Mouse (Mus musculus) embryonic facial prominence, embryonic 13.5 days (tissue): ENCODE measurements around the gene Slc30a2. TPM values are rescaled to one million over a fixed set of nuclear protein-coding genes. Genes with fewer than 3 reads are reported as not detected.

Experiments used
- ATAC-seq: fragments of 200-750 bp; cut with Nextera tagmentation; 2 replicates; pipeline ENCODE4 v1.8.0; 2017; ENCODE audit warnings: low read depth; ENCODE audit not compliant: insufficient number of reproducible peaks, insufficient read depth, low FRiP score, low TSS enrichment
- H3K27ac ChIP-seq: fragments of 300-500 bp; sonication (generic); 2 replicates; pipeline ENCODE4 v1.5.1; 2015; ENCODE audit warnings: moderate library complexity, mild to moderate bottlenecking, inconsistent platforms
- H3K27me3 ChIP-seq: fragments of 300-500 bp; sonication (generic); 2 replicates; pipeline ENCODE4 v1.6.1; 2015; ENCODE audit warnings: mild to moderate bottlenecking, inconsistent platforms
- H3K36me3 ChIP-seq: fragments of 300-500 bp; sonication (generic); 2 replicates; pipeline ENCODE4 v1.6.1; 2015; ENCODE audit warnings: mild to moderate bottlenecking, inconsistent platforms
- H3K4me1 ChIP-seq: fragments of 300-500 bp; sonication (generic); 2 replicates; pipeline ENCODE4 v1.6.1; 2015; ENCODE audit warnings: inconsistent platforms
- H3K4me2 ChIP-seq: fragments of 300-500 bp; sonication (generic); 2 replicates; pipeline ENCODE4 v1.6.1; 2015; ENCODE audit warnings: moderate library complexity, mild to moderate bottlenecking, inconsistent platforms
- H3K4me3 ChIP-seq: fragments of 300-500 bp; sonication (generic); 2 replicates; pipeline ENCODE4 v1.5.1; 2015; ENCODE audit warnings: mild to moderate bottlenecking, inconsistent platforms
- H3K9ac ChIP-seq: fragments of 300-500 bp; sonication (generic); 2 replicates; pipeline ENCODE4 v1.6.1; 2015; ENCODE audit warnings: mild to moderate bottlenecking, inconsistent platforms
- H3K9me3 ChIP-seq: fragments of 300-500 bp; sonication (generic); 2 replicates; pipeline ENCODE4 v1.6.1; 2016; ENCODE audit warnings: inconsistent platforms
- whole genome bisulfite sequencing: fragments of 180-500 bp; shearing (Covaris S2); methylation state at CpG from one replicate; pipeline ENCODE4 v1.1.7; 2015; ENCODE audit warnings: mixed read lengths; 5-methylcytosine and 5-hydroxymethylcytosine counted together
- polyA plus RNA-seq: library from polyadenylated mRNA; unstranded; fragments of >200 nt; fragmentation: Nextera tagmentation; extraction: Ambion mirVana; gene quantifications from 2 replicates; pipeline ENCODE4 v1.2.1, GENCODE M21; 2015

The Slc30a2 gene
- polyA plus RNA-seq, 1 experiment from 2014 or later = 0.38 TPM

DNA sequence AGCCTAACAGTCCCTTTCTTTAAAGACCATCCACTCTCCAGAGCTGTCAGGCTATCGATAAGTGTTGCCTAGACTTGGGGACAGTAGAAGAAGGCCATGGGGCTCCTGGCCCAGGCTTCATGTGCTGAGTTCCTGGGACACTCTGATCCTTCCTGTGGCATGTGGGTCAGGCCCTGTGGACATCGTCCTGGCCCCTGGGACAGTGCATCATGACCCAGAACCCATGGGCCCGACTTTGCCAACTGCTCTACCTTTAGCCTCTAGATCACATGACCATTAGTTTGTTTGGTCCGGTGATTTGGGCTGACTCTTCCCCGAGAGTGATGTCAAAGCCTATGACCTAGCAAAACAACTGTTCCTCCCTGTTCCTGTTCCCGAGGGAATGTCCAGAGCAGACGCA is 32.9 kb upstream of the Slc30a2 start:
- Histone ChIP-seq H3K9ac (no peak overlapping the region), H3K36me3 (no peaks in the 10 kb centered on the region), H3K4me1 (peaks cover 21% of the 10 kb centered on the region), H3K27me3 (no peaks in the 10 kb centered on the region), H3K4me2 (no peak overlapping the region), H3K27ac (no peak overlapping the region), H3K9me3 (peaks cover 5% of the 10 kb centered on the region), H3K4me3 (no peak overlapping the region)
- no peak for ATAC-seq
- WGBS = 88% methylated on average over 7 of the region's 7 CpGs

DNA sequence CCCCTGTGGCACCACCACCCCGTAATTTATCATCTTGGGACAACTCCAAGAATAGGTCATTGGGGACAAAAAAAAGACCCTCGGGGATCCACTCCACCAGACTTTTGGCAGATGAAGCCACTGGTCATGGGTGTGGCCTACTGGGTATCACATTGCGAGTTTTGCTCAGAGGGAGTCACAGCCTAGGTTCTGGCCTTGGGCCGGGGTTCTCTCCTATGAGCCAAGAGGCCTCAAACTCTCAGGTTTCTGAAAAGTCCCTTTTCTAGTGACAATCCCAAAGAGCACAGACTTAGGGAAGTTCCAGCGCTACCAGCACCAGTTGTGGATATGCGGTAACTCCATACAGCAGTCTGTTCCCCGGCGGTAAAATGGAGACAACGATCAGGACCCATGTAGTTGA is 32.3 kb upstream of the Slc30a2 start:
- H3K9ac ChIP-seq = no peak overlapping the region
- no peak overlapping the region for H3K27ac ChIP-seq
- H3K4me1 ChIP-seq = peaks cover 21% of the 10 kb centered on the region
- 81% methylated on average over 9 of the region's 9 CpGs for WGBS
- no peaks in the 10 kb centered on the region for H3K36me3 ChIP-seq
- no peaks in the 10 kb centered on the region for H3K27me3 ChIP-seq
- H3K4me3 ChIP-seq = no peak overlapping the region
- no peak for ATAC-seq
- peaks cover 5% of the 10 kb centered on the region for H3K9me3 ChIP-seq
- no peak overlapping the region for H3K4me2 ChIP-seq

DNA sequence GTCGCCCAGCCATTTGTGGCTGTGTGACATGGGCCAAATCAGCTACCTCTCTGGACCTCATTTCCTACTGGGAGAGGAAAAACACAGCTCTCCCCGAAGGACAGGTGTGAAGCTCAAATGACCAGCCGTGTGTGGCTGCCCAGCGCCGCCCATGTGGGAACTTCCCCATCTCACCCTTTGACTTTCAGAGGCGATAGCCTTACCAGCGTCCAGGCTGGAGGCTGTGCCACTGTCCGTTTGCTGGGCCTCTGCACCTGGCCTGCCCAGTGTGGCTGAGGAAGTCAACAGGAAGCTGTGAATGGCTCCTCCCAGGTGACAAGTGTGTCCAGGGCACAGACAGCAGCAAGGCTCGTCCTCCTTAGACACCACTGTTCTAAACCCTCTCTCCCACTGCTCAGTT is 31.2 kb upstream of the Slc30a2 start:
- no peak overlapping the region for H3K9ac ChIP-seq
- no peak overlapping the region for H3K4me3 ChIP-seq
- no peak overlapping the region for H3K4me2 ChIP-seq
- H3K9me3 ChIP-seq = peaks cover 5% of the 10 kb centered on the region
- no peaks in the 10 kb centered on the region for H3K36me3 ChIP-seq
- H3K4me1 ChIP-seq = peaks cover 24% of the 10 kb centered on the region
- H3K27ac ChIP-seq = no peak overlapping the region
- ATAC-seq = no peak
- H3K27me3 ChIP-seq = no peaks in the 10 kb centered on the region
- WGBS = 86% methylated on average over 9 of the region's 9 CpGs

DNA sequence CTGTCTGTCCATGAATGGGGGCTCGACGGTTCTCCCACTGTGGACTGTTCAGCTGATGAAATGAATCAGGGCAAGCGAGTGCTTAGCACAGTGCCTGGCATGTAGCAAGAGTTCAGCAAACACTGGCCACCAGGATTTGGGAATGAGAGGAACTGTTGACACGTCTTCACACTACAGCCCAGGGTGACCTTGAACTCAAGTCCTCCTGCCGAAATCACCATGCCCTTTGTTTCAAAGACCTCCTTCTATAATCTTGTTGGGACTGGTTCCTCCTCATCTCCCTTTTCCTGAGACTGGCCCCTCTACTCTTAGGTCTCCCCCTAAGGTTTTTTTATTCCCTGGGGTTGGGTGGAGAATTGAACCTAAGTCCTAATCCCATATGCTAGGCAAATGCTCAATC is 30.6 kb upstream of the Slc30a2 start:
- H3K27ac ChIP-seq = no peak overlapping the region
- no peak overlapping the region for H3K4me3 ChIP-seq
- no peak overlapping the region for H3K9ac ChIP-seq
- ATAC-seq = no peak
- no peaks in the 10 kb centered on the region for H3K36me3 ChIP-seq
- no peak overlapping the region for H3K4me2 ChIP-seq
- WGBS = 91% methylated on average over 5 of the region's 5 CpGs
- no peaks in the 10 kb centered on the region for H3K27me3 ChIP-seq
- peaks cover 19% of the 10 kb centered on the region for H3K4me1 ChIP-seq
- H3K9me3 ChIP-seq = peaks cover 5% of the 10 kb centered on the region

DNA sequence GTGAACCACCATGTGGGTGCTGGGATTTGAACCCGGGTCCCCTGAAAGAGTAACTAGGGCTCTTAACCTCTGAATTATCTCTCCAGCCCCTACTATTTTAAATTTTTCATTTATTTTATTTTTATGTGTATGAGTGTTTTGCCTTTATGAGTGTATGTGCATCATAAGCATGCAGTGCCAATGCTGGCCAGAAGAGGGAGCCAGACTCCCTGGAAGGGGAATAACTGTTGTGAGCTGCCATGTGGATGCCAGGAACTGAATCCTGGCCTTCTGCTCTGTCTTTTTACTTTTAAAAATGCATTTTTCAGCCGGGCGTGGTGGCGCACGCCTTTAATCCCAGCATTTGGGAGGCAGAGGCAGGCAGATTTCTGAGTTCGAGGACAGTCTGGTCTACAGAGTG is 30.1 kb upstream of the Slc30a2 start:
- WGBS = 92% methylated on average over 6 of the region's 6 CpGs
- no peaks in the 10 kb centered on the region for H3K27me3 ChIP-seq
- no peak overlapping the region for H3K27ac ChIP-seq
- H3K4me3 ChIP-seq = no peak overlapping the region
- peaks cover 5% of the 10 kb centered on the region for H3K9me3 ChIP-seq
- no peak for ATAC-seq
- no peak overlapping the region for H3K9ac ChIP-seq
- no peak overlapping the region for H3K4me2 ChIP-seq
- no peaks in the 10 kb centered on the region for H3K36me3 ChIP-seq
- H3K4me1 ChIP-seq = peaks cover 14% of the 10 kb centered on the region

DNA sequence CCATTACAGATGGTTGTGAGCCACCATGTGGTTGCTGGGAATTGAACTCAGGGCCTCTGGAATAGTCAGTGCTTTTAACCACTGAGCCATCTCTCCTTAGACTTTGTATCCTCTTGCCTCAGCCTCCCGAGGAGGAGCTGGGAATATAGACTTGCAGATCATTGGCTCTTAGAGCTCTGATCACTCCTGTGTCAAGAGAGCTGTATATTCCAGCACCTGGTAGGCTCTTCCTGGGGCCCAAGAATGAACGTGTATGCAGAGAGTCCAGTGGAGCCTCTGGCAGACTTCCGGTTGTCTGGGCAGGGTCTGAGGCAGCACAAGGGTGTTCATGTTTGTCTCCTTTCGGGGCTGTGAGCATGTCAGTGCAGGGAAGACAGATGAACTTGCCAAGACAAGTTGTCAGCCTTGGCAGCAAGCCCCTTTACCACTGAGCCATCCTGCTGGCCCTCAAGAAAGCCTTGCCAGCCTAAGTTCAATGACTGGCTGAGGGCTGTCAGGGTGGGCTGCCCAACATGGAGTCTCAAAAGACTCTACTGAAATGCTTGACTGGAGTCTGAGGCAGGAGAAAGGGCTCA is 28.8 kb upstream of the Slc30a2 start:
- Histone ChIP-seq H3K4me2 (no peak overlapping the region), H3K4me1 (peaks cover 14% of the 10 kb centered on the region), H3K4me3 (no peak overlapping the region), H3K9ac (no peak overlapping the region), H3K27me3 (no peaks in the 10 kb centered on the region), H3K9me3 (peaks cover 5% of the 10 kb centered on the region), H3K27ac (no peak overlapping the region), H3K36me3 (no peaks in the 10 kb centered on the region)
- ATAC-seq = no peak
- WGBS = 74% methylated on average over 4 of the region's 4 CpGs

DNA sequence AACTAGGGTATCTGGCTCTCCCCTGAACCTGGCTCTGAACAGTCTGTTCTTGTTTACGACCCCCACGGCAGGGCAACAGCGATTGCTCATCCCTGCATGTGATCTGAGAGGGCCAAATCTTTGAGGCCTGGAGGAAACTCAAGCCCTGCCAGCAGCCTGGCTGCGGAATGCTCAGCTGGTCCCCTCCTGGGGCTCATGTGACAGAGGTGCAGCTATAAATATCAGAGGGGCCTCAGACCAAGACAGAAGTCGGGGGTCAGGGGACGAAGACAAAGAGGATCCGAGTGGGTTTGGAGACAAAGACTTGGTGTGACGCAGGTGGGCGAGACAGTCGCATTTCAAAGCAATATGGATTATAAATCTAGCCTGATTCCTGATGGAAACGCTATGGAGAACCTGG is 28.1 kb upstream of the Slc30a2 start, which contains the start of gene Trim63:
Trim63 (plus strand) TSS at position 245 of the 400 bp plus-strand sequence.
- H3K9ac ChIP-seq = no peak within 1 kb of the TSS
- H3K4me3 ChIP-seq = no peak within 1 kb of the TSS
- ATAC-seq = no peak; the same call in 1 of the 2 replicates
- H3K27me3 ChIP-seq = no peaks in the 10 kb centered on the region
- H3K9me3 ChIP-seq = peaks cover 5% of the 10 kb centered on the region
- 44% methylated on average over 11 of the region's 11 CpGs for WGBS
- H3K36me3 ChIP-seq = no peaks in the 10 kb centered on the region
- no peak within 1 kb of the TSS for H3K4me2 ChIP-seq
- H3K4me1 ChIP-seq = peaks cover 14% of the 10 kb centered on the region
- H3K27ac ChIP-seq = no peak within 1 kb of the TSS

DNA sequence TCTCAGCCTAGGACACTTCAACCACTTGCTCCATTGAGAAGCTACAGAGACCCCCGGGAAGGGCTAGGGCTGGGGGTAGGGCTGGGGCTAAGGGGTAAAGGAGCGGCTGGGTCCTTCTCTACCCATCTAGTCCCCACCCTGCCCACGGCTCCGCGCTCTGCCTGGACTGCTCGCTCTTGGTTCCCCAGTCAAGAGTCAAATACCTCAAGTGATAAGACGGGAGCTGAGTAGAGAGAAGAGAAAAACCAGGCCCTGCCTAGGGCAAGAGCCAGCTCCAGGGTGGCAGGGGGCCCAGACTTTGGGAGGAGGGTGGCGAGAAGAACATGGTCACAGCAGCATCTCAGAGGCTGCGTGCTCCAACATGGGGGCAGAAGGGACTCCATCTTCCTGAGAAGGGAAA is 27.5 kb upstream of the Slc30a2 start:
- no peak for ATAC-seq
- no peak overlapping the region for H3K9ac ChIP-seq
- peaks cover 14% of the 10 kb centered on the region for H3K4me1 ChIP-seq
- no peak overlapping the region for H3K27ac ChIP-seq
- no peak overlapping the region for H3K4me3 ChIP-seq
- H3K36me3 ChIP-seq = no peaks in the 10 kb centered on the region
- 79% methylated on average over 9 of the region's 9 CpGs for WGBS
- H3K27me3 ChIP-seq = no peaks in the 10 kb centered on the region
- H3K4me2 ChIP-seq = no peak overlapping the region
- peaks cover 5% of the 10 kb centered on the region for H3K9me3 ChIP-seq

DNA sequence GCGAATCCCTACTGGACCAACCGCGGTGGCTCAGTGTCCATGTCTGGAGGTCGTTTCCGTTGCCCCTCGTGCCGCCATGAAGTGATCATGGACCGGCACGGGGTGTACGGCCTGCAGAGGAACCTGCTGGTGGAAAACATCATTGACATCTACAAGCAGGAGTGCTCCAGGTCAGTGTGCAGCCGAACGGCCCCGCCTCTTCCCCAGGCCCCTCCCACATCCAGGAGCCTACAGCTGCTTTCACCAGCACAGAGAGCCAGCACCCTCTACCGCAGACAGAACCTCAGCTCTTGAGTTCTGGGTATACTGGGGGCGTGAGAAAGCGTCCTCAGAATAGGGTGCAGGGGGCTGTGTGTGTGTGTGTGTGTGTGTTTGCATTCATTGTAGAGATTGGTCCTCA is 26.6 kb upstream of the Slc30a2 start:
- Histone ChIP-seq H3K27me3 (no peaks in the 10 kb centered on the region), H3K4me3 (no peak overlapping the region), H3K4me1 (peaks cover 14% of the 10 kb centered on the region), H3K27ac (no peak overlapping the region), H3K36me3 (no peaks in the 10 kb centered on the region), H3K4me2 (no peak overlapping the region), H3K9me3 (peaks cover 5% of the 10 kb centered on the region), H3K9ac (no peak overlapping the region)
- ATAC-seq = no peak
- WGBS = 49% methylated on average over 16 of the region's 16 CpGs

DNA sequence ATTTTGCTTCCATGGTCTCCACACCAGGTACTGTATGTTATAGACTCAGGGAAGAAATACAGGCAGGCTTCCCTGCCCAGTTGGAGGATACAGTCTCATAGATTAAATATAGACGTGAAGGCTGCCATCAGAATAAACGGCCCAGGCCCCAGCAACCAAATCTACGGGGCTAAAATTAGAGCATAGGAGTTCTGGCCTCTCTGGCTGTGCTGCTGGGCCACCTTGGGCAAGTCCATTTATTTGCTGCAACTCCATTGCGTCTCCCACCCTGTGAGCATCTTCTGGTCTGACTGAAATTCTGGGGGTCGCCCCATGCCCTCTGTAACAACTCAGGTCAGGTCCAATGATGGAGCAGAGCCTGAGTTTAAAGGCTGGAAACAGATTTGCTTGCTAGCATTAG is 23.9 kb upstream of the Slc30a2 start:
- no peak overlapping the region for H3K4me2 ChIP-seq
- peaks cover 14% of the 10 kb centered on the region for H3K4me1 ChIP-seq
- no peak overlapping the region for H3K4me3 ChIP-seq
- no peaks in the 10 kb centered on the region for H3K36me3 ChIP-seq
- 86% methylated on average over 5 of the region's 5 CpGs for WGBS
- H3K27me3 ChIP-seq = no peaks in the 10 kb centered on the region
- no peaks in the 10 kb centered on the region for H3K9me3 ChIP-seq
- H3K9ac ChIP-seq = no peak overlapping the region
- H3K27ac ChIP-seq = no peak overlapping the region
- no peak for ATAC-seq

DNA sequence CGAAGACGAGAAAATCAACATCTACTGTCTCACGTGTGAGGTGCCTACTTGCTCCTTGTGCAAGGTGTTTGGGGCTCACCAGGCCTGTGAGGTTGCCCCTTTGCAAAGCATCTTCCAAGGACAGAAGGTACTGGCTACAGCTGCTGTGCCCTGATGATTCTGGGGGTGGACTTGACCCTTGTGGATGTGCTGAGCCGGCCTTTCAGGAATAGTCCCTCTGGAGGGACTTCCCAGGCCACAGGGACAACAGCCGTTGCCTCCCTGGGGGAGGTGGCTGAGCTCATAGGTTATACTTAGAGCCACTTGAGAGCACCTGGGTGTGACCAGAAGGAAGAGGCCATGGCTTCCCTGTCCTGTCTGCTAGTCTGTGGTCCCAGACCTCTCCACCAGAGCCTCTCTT is 23.3 kb upstream of the Slc30a2 start:
- WGBS = 76% methylated on average over 5 of the region's 5 CpGs
- Histone ChIP-seq H3K4me3 (no peak overlapping the region), H3K27me3 (no peaks in the 10 kb centered on the region), H3K4me1 (peaks cover 9% of the 10 kb centered on the region), H3K27ac (no peak overlapping the region), H3K9me3 (no peaks in the 10 kb centered on the region), H3K9ac (no peak overlapping the region), H3K4me2 (no peak overlapping the region), H3K36me3 (no peaks in the 10 kb centered on the region)
- no peak for ATAC-seq

DNA sequence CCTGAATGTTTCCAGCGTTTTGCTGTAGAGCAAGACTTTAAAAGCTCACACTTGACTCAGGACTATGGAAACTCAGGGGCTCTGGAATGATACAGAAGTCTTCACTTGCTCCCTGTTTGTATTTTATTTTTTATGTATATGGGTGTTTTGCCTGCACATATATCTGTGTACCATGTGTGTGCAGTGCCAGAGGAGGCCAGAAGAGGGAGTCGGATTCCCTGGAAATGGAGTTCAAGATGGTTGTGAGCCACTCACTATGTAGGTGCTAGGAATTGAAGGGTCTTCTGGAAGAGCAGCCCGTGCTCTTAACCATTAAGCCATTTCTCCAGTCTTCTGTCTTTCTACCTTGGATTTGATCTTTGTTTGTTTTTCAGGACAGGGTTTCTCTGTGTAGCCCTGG is 21.5 kb upstream of the Slc30a2 start:
- ATAC-seq = no peak
- Histone ChIP-seq H3K36me3 (no peaks in the 10 kb centered on the region), H3K27ac (no peak overlapping the region), H3K4me2 (no peak overlapping the region), H3K27me3 (no peaks in the 10 kb centered on the region), H3K9me3 (no peaks in the 10 kb centered on the region), H3K9ac (no peak overlapping the region), H3K4me3 (no peak overlapping the region), H3K4me1 (0 out of 2 replicates have a peak, but pooled peaks cover 1% of the 10 kb centered on the region)
- 62% methylated on average over 3 of the region's 3 CpGs for WGBS
